Mouse (Mus musculus) liver, embryonic 14.5 days (tissue): ENCODE results near the gene Itgb1bp1. TPM values are rescaled to one million over a fixed set of nuclear protein-coding genes. Genes with fewer than 3 reads are reported as not detected.

Experiments
- ATAC-seq: fragments of 200-750 bp; cut with Nextera tagmentation; 2 replicates; pipeline ENCODE4 v1.8.0; 2017; ENCODE audit warnings: moderate number of reproducible peaks, mild to moderate bottlenecking, moderate library complexity; ENCODE audit not compliant: insufficient read depth
- DNase-seq, 3 experiments: peaks; one replicate each; pipeline ENCODE4 v3.0.0-alpha.2; 2012 to 2013; ENCODE audit warnings: low read depth in 3 of 3, low spot score in 3 of 3
- H3K27ac ChIP-seq: fragments of 300-500 bp; sonication (generic); 2 replicates; pipeline ENCODE4 v1.5.1; 2014; ENCODE audit warnings: moderate library complexity, mild to moderate bottlenecking, control low read depth, inconsistent platforms
- H3K27me3 ChIP-seq: fragments of 300-500 bp; sonication (generic); 2 replicates; pipeline ENCODE4 v1.6.1; 2014; ENCODE audit warnings: mild to moderate bottlenecking, low read length, moderate library complexity; ENCODE audit not compliant: control insufficient read depth, insufficient read depth
- H3K36me3 ChIP-seq: fragments of 300-500 bp; sonication (generic); replicated peaks from 2 replicates; pipeline ENCODE4 v1.6.1; 2014; ENCODE audit warnings: low read depth; ENCODE audit not compliant: control insufficient read depth, insufficient read depth
- H3K4me1 ChIP-seq, 2 experiments: fragments of 200-500 bp in 1 of 2; fragments of 300-500 bp in 1 of 2; sonication (generic) in 1 of 2; replicated peaks; 2 replicates each; pipeline ENCODE4 v1.6.1; 2012 to 2014; ENCODE audit warnings: antibody characterized with exemption in 1 of 2, inconsistent platforms in 1 of 2, low read length in 1 of 2; ENCODE audit not compliant: control insufficient read depth in 2 of 2, insufficient read depth in 2 of 2
- H3K4me2 ChIP-seq: fragments of 300-500 bp; sonication (generic); 2 replicates; pipeline ENCODE4 v1.6.1; 2014; ENCODE audit warnings: low read depth, mild to moderate bottlenecking, control low read depth, moderate library complexity
- H3K4me3 ChIP-seq, 2 experiments: fragments of 200-500 bp in 1 of 2; fragments of 300-500 bp in 1 of 2; sonication (generic) in 1 of 2; 2 replicates each; pipeline ENCODE4 v1.5.1; 2012 to 2014; ENCODE audit warnings: low read depth in 2 of 2, low read length in 2 of 2, mild to moderate bottlenecking in 2 of 2, control low read depth in 1 of 2, inconsistent platforms in 1 of 2, moderate library complexity in 1 of 2; ENCODE audit not compliant: insufficient read depth in 1 of 2
- H3K9ac ChIP-seq: fragments of 300-500 bp; sonication (generic); replicated peaks from 2 replicates; pipeline ENCODE4 v1.6.1; 2014; ENCODE audit warnings: mild to moderate bottlenecking, control low read depth, moderate library complexity
- H3K9me3 ChIP-seq: fragments of 300-500 bp; sonication (generic); 2 replicates; pipeline ENCODE4 v1.6.1; 2016; ENCODE audit warnings: low read length, mixed read lengths; ENCODE audit not compliant: control insufficient read depth
- CTCF ChIP-seq: IDR thresholded peaks from 2 replicates; pipeline ENCODE4 v1.5.1; 2016; ENCODE audit warnings: antibody characterized with exemption, low read depth, control low read depth
- EP300 ChIP-seq: IDR thresholded peaks from 2 replicates; pipeline ENCODE4 v1.6.1; 2016; ENCODE audit warnings: antibody characterized with exemption, low read depth
- WGBS: fragments of 180-500 bp; shearing (Covaris S2); extraction: QIAGEN DNeasy Blood & Tissue Kit; methylation state at CpG from one replicate; pipeline ENCODE4 v1.1.7; 2014; ENCODE audit not compliant: insufficient replicate concordance; 5-methylcytosine and 5-hydroxymethylcytosine counted together
- polyA plus RNA-seq, 2 experiments: library from polyadenylated mRNA; depleted of rRNA in 1 of 2; stranded (reverse) in 1 of 2; unstranded in 1 of 2; fragments of >200 nt; fragmentation: Nextera tagmentation in 1 of 2; extraction: Ambion mirVana in 1 of 2; gene quantifications; 2 replicates each; pipeline versions ENCODE4 v1.2.1 to v1.2.3; 2012 to 2014

The Itgb1bp1 gene
- polyA plus RNA-seq, 2 experiments, result 10.8 to 22.6 TPM

DNA sequence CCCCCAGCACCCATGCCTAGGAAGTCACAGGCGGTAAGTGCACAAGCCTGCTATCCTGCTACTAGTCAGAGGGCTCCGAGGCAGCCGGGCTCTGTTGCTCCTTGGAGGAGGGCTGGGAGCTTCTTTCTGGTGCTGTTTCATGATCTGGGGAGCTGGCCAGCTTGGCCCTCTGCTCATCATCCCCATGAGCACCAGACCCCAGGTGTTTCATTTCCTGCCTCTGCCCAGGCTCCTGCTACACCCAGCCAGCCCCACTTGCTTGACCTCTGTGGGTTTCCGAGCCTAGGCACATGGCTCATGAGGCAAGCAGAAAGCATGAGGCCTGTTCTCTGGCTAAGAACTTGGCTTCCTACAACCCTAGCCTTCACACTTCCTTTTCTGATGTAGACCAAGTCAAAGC, 20.6 kb downstream of the Itgb1bp1 start:
- no peaks in the 10 kb centered on the region for H3K9me3 ChIP-seq
- H3K27ac ChIP-seq, result no peak overlapping the region
- no peak overlapping the region for H3K4me3 ChIP-seq
- peaks cover 0 to 10% of the 10 kb centered on the region in 2 experiments; a peak in 2 of 4 replicates for H3K4me1 ChIP-seq
- ATAC-seq, result no peak
- no peak for DNase-seq
- H3K36me3 ChIP-seq, result no peaks in the 10 kb centered on the region; the same call in 1 of the 2 replicates
- no peak overlapping the region for H3K9ac ChIP-seq
- TF ChIP-seq EP300 (no peak), CTCF (no peak)
- no peaks in the 10 kb centered on the region for H3K27me3 ChIP-seq
- no peak overlapping the region for H3K4me2 ChIP-seq
- 78% methylated on average over 4 of the region's 4 CpGs for WGBS

DNA sequence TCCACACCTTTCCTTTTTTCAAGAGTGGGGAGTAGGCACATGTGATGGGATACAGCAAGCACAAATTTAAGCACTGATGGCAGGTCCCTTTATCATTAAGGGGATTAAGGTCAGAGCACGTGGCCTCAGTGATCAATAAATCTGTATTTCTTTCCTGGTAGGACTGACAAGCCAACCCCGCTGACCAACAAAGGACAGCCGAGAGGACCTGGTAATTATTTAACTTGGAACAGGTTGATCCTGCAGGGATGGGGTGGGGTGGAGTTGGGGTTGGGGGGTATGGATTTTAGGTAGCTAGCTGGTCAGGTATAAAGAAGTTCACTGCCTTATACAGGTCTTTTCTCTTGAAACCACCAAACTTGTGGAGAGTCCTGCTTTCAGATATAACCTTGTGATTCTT, 21.1 kb downstream of the Itgb1bp1 start:
- TF ChIP-seq CTCF (no peak), EP300 (no peak)
- WGBS, result 67% methylated on average over 3 of the region's 3 CpGs
- no peaks in the 10 kb centered on the region for H3K36me3 ChIP-seq
- 0 out of 2 replicates have a peak, but pooled peaks have one; percentile 32 for ATAC-seq
- H3K4me1 ChIP-seq, result peaks cover 0 to 10% of the 10 kb centered on the region in 2 experiments; a peak in 2 of 4 replicates
- no peak overlapping the region for H3K27ac ChIP-seq
- H3K4me3 ChIP-seq, result no peak overlapping the region
- no peak for DNase-seq
- no peaks in the 10 kb centered on the region for H3K9me3 ChIP-seq
- no peak overlapping the region for H3K9ac ChIP-seq
- H3K4me2 ChIP-seq, result no peak overlapping the region
- H3K27me3 ChIP-seq, result no peaks in the 10 kb centered on the region

DNA sequence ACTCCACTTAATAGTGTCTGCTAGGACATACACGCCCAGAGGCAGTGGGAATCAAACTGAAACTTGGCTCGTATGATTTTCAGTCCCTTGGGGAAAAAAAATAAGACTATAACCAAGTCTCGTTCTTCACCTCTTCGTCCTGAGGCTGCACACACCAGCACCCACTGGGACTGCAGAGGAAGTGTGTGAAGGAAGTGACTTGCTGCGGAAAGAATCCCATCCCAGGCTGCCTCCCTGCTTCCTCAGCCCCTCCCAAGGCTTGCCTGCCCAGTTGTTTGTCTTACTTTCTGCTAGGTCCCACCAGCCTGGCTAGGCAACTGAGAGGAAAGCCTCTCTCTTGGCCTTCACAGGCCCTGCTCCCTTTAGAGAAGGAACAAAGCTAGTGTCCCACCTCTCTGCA, 21.8 kb downstream of the Itgb1bp1 start:
- DNase-seq (no peak), ATAC-seq (no peak)
- TF ChIP-seq EP300 (no peak), CTCF (no peak)
- Histone ChIP-seq H3K4me3 (no peak overlapping the region), H3K27ac (no peak overlapping the region), H3K4me2 (no peak overlapping the region), H3K4me1 (peaks cover 0 to 10% of the 10 kb centered on the region in 2 experiments; a peak in 2 of 4 replicates), H3K27me3 (no peaks in the 10 kb centered on the region), H3K9ac (no peak overlapping the region), H3K9me3 (no peaks in the 10 kb centered on the region), H3K36me3 (no peaks in the 10 kb centered on the region)
- WGBS, result 31% methylated on average over 5 of the region's 5 CpGs

- Histone ChIP-seq H3K4me1 (peaks cover 0 to 10% of the 10 kb centered on the region in 2 experiments; a peak in 2 of 4 replicates), H3K4me3 (no peak overlapping the region), H3K9me3 (no peaks in the 10 kb centered on the region), H3K27me3 (no peaks in the 10 kb centered on the region), H3K27ac (no peak overlapping the region), H3K4me2 (no peak overlapping the region), H3K9ac (no peak overlapping the region), H3K36me3 (no peaks in the 10 kb centered on the region)
- no peak for TF ChIP-seq CTCF
- TF ChIP-seq EP300, result no peak
- 71% methylated on average over 5 of the region's 5 CpGs for WGBS
- DNase-seq, result no peak
- ATAC-seq, result no peak
Measured at GRCm38 (mm10) chr12:21263256-21263655, 22.8 kb downstream of the Itgb1bp1 start.

DNA sequence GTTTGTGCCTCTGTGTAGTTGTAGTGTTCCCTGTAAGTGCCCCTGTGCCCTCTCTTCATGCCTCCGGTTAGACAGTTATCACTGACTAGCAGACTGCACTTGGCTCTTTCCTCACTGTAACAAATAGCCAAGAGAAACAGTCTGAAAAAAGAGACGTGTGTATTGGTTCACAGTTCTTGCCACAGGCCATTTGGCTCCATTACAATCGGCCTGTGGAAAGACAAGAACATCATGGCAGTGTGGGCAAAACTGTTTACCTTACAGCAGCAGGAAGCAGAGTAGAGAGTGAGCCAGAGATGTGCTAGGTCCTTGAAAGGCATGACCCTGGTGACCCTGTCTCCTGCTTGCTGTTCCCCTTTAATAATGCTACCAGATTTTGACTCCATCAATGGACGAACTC, 24.6 kb downstream of the Itgb1bp1 start:
- TF ChIP-seq CTCF (no peak), EP300 (no peak)
- Histone ChIP-seq H3K4me3 (no peak overlapping the region), H3K9me3 (no peaks in the 10 kb centered on the region), H3K4me2 (no peak overlapping the region), H3K9ac (no peak overlapping the region), H3K27ac (no peak overlapping the region), H3K27me3 (no peaks in the 10 kb centered on the region), H3K4me1 (peaks cover 0 to 10% of the 10 kb centered on the region in 2 experiments; a peak in 2 of 4 replicates), H3K36me3 (no peaks in the 10 kb centered on the region)
- no peak for DNase-seq
- WGBS, result 52% methylated on average over 4 of the region's 4 CpGs
- no peak for ATAC-seq
